Mouse (Mus musculus) myocyte (in vitro differentiated cells): ENCODE measurements around the gene Myt1l.

Experiments used
- MAX ChIP-seq: IDR thresholded peaks from one replicate; pipeline ENCODE4 v1.6.1; 2011; ENCODE audit warnings: low read depth, mild to moderate bottlenecking, control low read depth
- MYOD1 ChIP-seq, 3 experiments: IDR thresholded peaks; one replicate each; pipeline ENCODE4 v1.6.1; 2011; ENCODE audit warnings: control low read depth in 2 of 3, low read depth in 2 of 3, mild to moderate bottlenecking in 2 of 3, moderate library complexity in 1 of 3; ENCODE audit not compliant: insufficient read length in 2 of 3, control insufficient read depth in 1 of 3
- POLR2A ChIP-seq: IDR thresholded peaks from one replicate; pipeline ENCODE4 v1.6.1; 2011; ENCODE audit warnings: low read depth, mild to moderate bottlenecking, control low read depth, moderate library complexity; ENCODE audit not compliant: insufficient read length
- TCF12 ChIP-seq: IDR thresholded peaks from one replicate; pipeline ENCODE4 v1.6.1; 2011; ENCODE audit warnings: mild to moderate bottlenecking, control low read depth; ENCODE audit not compliant: poor library complexity, insufficient read depth, severe bottlenecking
- USF1 ChIP-seq: IDR thresholded peaks from one replicate; pipeline ENCODE4 v1.6.1; 2011; ENCODE audit warnings: low read depth, mild to moderate bottlenecking, control low read depth, moderate library complexity

GRCm38 (mm10) chr12:29526236-29526644 lies 1.9 kb upstream of the Myt1l start:
- TF ChIP-seq POLR2A (no peak), MAX (no peak), TCF12 (no peak), USF1 (no peak), MYOD1 (IDR thresholded peaks at IDR 0.05; ENCODE audit: control insufficient read depth in 1 of 3, insufficient read length in 2 of 3, low read depth in 2 of 3) (no peak)
